Mouse (Mus musculus) spleen, adult 2 months (tissue): ENCODE measurements around the gene Vps13d.

Experiments used
- CTCF ChIP-seq: fragments of 200-500 bp; IDR thresholded peaks from 2 replicates; pipeline ENCODE4 v1.5.1; 2011; ENCODE audit warnings: mild to moderate bottlenecking, inconsistent platforms; ENCODE audit not compliant: insufficient read depth, insufficient read length, insufficient replicate concordance; ENCODE audit errors: extremely low read depth
- POLR2A ChIP-seq: fragments of 200-500 bp; IDR thresholded peaks from 2 replicates; pipeline ENCODE4 v1.6.1; 2011; ENCODE audit warnings: low read depth, low read length, inconsistent platforms

DNA sequence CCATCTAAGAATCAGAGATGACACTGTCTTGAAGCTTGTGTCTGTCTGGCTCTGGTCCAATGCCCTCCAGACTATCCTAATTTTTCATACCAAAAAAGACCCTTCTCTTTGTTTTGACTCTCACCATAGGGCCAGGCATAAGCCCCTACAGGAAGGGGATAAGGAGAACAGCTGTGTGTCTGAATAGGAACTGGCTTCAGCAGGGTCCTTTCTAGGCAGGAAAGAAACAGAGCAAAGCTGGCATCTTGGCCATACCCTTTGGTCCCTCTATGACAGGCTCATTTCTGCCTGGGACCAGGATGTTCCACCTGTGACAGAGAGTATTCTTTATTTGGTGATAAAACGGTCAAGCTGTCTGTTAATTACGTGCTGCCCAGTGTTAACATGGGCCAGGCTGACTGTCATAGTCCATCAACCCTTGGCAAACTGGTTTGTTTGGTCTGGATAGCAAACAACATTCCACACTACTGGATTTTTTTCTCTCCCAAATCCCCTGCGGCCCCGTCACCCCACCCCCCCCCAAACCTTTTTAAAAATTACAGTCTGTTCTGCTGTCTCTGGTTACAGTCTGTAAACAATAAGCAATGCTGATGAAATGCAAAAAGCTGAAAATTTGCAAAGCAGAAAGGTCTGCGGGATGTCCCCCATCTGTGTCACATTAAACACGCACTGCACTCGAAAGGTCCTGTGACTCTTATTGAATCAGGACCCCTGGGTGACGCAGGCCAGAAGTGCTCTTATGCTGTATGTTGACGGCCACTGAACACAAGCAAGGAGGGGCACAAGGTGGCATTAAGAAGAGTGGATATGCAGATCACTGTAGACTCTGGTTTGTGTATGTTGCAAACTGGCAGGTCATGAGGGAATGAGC, 201.5 kb downstream of the Vps13d start:
- TF ChIP-seq POLR2A = no peak
- TF ChIP-seq CTCF = no peak
